Mouse (Mus musculus): ENCODE data around the gene Smim10l2a. TPM values are rescaled to one million over a fixed set of nuclear protein-coding genes. Genes with fewer than 3 reads are reported as not detected.
"Not testable (repeated sequence)": the region's sequence is repeated elsewhere in the genome, so short reads cannot be mapped to it uniquely, and the experiment has no call there.

The Smim10l2a gene
- under 1 TPM in 1 of 2 experiments, not detected in 1; 0.11 TPM for total RNA-seq (2021)
- long read RNA-seq, experiment 1, result 0 reads
- long read RNA-seq, experiment 2, result 0 reads

DNA sequence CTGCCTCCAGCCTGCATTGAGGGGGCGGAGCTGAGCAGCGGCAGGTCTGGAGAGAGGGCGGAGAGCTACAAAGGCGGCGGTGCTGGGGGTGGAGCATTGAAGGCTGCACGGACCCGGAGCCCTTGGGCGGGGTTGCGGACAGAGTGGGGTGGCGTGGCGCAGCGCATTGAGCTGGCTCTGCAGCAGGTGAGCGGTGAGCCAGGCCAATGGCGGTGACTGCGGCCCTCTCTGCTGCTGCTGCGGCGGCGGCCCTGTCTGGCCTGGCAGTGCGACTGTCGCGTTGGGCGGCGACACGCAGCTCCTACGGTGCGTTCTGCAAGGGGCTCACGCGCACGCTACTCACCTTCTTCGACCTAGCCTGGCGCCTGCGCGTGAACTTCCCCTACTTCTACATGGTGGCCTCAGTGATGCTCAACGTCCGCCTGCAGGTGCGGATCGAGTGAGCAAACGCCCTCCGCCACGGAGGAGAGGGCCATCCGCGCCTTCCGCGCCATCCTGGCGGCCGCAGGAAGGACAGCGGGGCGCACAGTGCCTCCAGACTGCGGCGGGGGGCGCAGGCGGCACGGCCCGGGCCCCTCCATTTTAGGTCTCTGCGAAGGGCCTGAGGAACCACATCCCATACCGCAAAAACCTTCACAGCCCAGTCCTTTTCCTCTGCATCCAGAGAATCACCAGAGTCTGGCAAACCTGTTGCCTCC, at the start of gene Smim10l2a:
TSS of gene Smim10l2a (plus strand) at position 156 of the 698 bp plus-strand sequence.
- not testable (repeated sequence) for DNase-seq

GRCm38 (mm10) chrX:56332046-56332445, 42.3 kb upstream of the Smim10l2a start:
- no peak for DNase-seq

DNA sequence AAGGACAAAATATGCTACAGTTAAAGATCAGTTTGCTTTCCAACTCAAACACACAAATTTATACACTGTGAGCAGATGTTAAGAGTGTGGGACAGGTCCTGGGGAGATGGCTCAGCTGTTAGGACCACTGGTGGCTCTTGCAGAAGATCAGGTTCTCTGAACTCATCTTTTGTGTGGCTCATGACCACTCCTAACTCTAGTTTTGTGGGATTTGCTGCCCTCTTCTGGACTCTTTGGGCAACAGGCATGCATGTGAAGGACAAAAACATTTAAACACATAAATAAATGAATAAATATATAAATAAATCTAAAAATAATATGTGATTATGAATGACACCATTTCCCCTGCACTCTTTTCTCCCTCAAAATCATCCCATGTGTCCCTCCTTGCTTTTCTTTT, 34.1 kb upstream of the Smim10l2a start:
- no peak for DNase-seq

GRCm38 (mm10) chrX:56342921-56343320, 31.5 kb upstream of the Smim10l2a start:
- DNase-seq, result no peak

GRCm38 (mm10) chrX:56346176-56346931, 28.0 kb upstream of the Smim10l2a start, which contains the start of gene Zfp449:
TSS of gene Zfp449 (plus strand) at chrX:56346400.
- peak; percentile 78 for DNase-seq

DNA sequence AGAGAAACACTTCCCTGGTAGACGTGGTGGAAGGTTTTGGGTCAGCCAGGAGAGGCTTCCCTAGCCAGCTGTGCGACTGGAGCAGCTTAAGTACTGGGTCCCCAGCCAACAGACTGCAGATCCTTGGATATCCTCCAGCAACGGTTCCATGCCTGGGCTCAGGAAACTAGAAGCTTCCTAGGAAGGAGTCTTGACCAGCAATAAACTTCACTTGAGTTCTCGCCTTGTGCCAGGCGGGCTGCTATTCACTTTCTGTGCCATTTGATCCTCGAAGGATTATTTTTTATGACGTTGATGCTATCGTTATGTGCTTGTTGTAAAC, 27.5 kb upstream of the Smim10l2a start:
- DNase-seq, result peak; percentile 59

DNA sequence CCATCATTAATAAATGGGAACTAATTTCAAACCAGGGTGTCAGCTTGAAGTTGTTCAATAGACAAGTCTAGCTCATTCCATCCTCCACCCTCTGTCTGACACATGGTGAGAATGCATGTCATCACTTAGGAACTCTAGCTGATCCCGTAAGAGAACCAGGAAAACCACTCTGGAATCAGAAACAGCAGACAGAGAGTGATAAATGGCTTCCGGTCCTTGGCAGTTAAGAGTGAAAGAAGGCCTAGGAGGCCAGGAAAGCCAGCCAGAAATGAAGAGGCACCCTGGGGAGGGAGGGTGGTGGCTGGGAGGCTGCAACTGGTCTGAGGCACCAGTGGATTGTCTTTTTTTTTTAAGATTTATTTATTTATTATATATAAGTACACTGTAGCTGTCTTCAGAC, 6.5 kb downstream of the Smim10l2a start:
- no peak for DNase-seq

- no peak for DNase-seq
Measured at GRCm38 (mm10) chrX:56384142-56384541, 9.8 kb downstream of the Smim10l2a start.

DNA sequence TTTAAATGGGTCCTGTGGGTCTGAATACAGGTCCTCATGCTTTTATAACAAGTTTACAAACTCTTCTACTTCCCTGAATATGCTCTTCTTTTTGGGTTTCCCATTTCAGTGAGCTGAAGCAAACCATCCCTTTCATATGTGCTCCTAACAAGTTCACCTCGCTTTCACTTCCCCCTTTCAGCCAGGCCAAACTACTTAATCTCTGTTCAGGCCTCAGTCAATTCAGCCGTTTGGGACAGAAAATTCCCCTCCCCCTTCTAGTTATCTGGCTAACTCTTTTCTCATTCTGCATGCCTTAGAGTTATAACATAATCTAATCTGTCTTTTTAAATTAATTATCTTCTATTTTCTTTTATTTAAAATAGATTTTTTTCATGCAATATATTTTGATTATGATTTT, 30.3 kb downstream of the Smim10l2a start:
- DNase-seq, result no peak

DNA sequence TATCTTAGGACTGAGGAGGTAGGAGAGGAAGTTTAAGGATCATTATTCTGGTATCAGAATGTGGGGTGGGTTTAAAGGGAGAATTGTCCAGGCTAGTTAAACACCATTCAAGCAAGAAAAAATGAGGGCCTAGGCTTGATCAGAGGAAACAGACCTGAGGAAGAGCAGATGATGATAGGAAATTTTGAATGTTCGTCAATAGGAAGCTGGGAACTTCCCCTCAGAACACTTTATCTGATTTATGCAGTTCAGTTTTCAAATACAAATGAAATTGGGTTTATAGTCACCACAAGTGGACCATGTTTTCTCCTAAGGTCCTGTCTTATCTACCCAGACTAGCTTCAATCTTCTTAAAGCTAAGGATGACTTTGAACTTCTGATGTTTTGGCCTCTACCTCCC, 31.1 kb downstream of the Smim10l2a start:
- no peak for DNase-seq

DNA sequence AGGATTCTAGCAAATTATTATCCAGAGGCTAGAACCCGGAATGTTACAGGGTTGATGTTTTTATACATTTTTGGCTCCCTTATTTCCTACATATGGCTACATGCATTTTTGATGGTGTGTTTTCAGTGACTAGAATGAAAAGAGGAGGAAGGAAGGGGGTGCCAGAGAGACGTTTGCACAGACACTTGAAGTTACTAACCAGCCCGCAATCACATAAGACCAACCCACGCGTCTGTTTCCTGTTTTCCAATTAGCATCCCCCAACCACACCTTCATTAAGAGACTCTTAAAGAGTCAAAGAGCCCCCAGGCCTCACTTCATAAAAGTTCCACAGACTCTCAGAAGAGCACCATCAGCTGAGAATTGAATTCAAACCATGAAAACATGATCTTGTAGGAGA, 31.7 kb downstream of the Smim10l2a start:
- DNase-seq, result no peak

- no peak for DNase-seq
Measured at GRCm38 (mm10) chrX:56416277-56416676, 41.9 kb downstream of the Smim10l2a start.

DNA sequence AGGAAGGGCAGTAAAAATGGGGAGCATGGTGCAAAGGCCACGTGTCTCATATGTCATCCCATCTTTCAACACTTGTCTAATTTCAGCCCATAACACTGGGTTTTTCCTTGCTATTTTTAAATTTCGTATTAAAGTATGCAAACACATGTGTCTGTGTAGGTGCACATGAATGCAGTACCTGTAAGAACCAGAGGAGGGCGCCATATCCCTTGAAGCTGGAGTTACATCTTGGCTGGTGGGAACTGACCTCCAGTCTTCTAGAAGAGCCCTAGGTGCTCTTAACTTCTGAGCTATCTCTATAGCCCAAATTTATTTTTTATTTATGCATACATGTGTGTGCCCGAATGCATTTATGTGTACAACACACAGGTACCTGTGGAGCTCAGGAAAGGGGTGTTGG, 43.2 kb downstream of the Smim10l2a start:
- no peak for DNase-seq

Other genes starting within 250 kb of the Smim10l2a start
- gene 3830403N18Rik, start 238.0 kb upstream of the Smim10l2a start, total RNA-seq (2021), result under 1 TPM in 1 of 2 experiments, not detected in 1; 0.28 TPM
- gene Gm773, start 161.7 kb upstream of the Smim10l2a start, total RNA-seq (2021), result not detected
- gene Zfp449, start 28.2 kb upstream of the Smim10l2a start, total RNA-seq (2021), result 1 to 10 TPM; 1.5 to 2.6 TPM
- not detected for gene Gm2174, start 73.4 kb downstream of the Smim10l2a start, total RNA-seq (2021)
- gene Ints6l, start 80.3 kb downstream of the Smim10l2a start, total RNA-seq (2021), result 1 to 10 TPM; 4.6 to 5.3 TPM
- not detected for gene Gm10477, start 150.2 kb downstream of the Smim10l2a start, total RNA-seq (2021)
- gene Gm648, start 175.0 kb downstream of the Smim10l2a start, total RNA-seq (2021), result not detected
- 10 to 100 TPM; 22.2 to 24.3 TPM for gene Mmgt1, start 223.5 kb downstream of the Smim10l2a start, total RNA-seq (2021)
- 10 to 100 TPM; 23.4 to 25.3 TPM for gene Slc9a6, start 235.2 kb downstream of the Smim10l2a start, total RNA-seq (2021)

Data from gastrocnemius, postnatal 25 days (tissue).